24 mouse cellular contexts compared by ENCODE assay signal in the genomic region with DNA sequence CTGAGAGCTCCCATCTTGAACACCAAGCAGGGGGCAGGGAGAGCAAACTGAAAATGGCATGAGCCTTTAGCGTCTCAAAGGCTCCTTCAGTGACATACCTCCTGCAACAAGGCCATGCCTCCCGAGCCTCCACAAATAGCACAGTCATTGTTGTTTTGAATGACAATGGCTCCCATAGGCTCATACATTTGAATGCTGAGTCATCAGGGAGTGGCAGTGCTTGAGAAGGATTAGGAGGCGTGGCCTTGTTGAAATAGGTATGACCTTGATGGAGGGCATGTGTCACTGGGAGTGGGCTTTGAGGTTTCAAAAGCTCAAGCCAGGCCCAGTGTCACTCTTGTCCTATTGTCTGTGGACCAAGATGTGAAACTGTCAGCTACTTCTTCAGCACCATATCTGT.
A peak's percentile ranks its signal among the peaks of the same experiment; 100 is the strongest.
DNase-seq lines count a peak whose midpoint lies in the region; ATAC-seq lines count a peak whose summit lies in the region.
"Had no signal": no experiment of that assay in that cellular context is flagged by ENCODE, and none has a peak within 500 bp of the region (broad histone marks: within the 10 kb centered on the region; RNA-seq: fewer than 3 reads in every experiment).

No protein-coding gene starts in this region.

- H3K4me1 ChIP-seq in midbrain, embryonic 11.5 days (ENCODE audit: control insufficient read depth, insufficient read depth, low read length), result no peaks in the 10 kb centered on the region
- no peaks in the 10 kb centered on the region for H3K4me1 ChIP-seq in midbrain, embryonic 15.5 days
- H3K4me1 ChIP-seq in liver, embryonic 11.5 days (replicated peaks; ENCODE audit: control insufficient read depth, insufficient read depth, low read length), result no peaks in the 10 kb centered on the region

- H3K9ac ChIP-seq in midbrain, embryonic 11.5 days (ENCODE audit: low read length), result no peak overlapping the region
- H3K9ac ChIP-seq in midbrain, embryonic 15.5 days, result no peak overlapping the region
- no peak overlapping the region for H3K9ac ChIP-seq in liver, embryonic 11.5 days (ENCODE audit: low read depth, low read length)
- H3K9ac ChIP-seq: embryonic facial prominence, embryonic 13.5 days; forebrain, embryonic 12.5 days; forebrain, embryonic 15.5 days; hindbrain, embryonic 12.5 days; hindbrain, embryonic 15.5 days had no signal

- H3K4me2 ChIP-seq in midbrain, embryonic 11.5 days, result no peak overlapping the region
- H3K4me2 ChIP-seq in midbrain, embryonic 15.5 days, result no peak overlapping the region
- H3K4me2 ChIP-seq in liver, embryonic 11.5 days, result no peak overlapping the region
- H3K4me2 ChIP-seq: embryonic facial prominence, embryonic 13.5 days; forebrain, embryonic 12.5 days; forebrain, embryonic 15.5 days; heart, embryonic 11.5 days; hindbrain, embryonic 12.5 days; hindbrain, embryonic 15.5 days had no signal

- DNase-seq in midbrain, embryonic 11.5 days (ENCODE audit: low spot score, missing footprints), result peak; percentile 54
- peak; percentile 83 for DNase-seq in ES-CJ7 (ENCODE audit: low read depth, low spot score)
- peak; percentile 77 for DNase-seq in ZHBTc4 (ENCODE audit: low read depth, low spot score)
- no peak for DNase-seq in liver, embryonic 11.5 days (ENCODE audit: low spot score)
- DNase-seq in retina, embryonic 14.5 days (ENCODE audit: low spot score), result no peak
- DNase-seq: adrenal gland, adult 8-10 months; adrenal gland, postnatal 25 days; cerebellum, adult 11-12 months; cerebellum, adult 8-10 months; cerebellum, postnatal 10 days; cerebellum, postnatal 36 days; embryo, embryonic 11 days; gastrocnemius, postnatal 10 days; heart, adult 11 months had no signal

- H3K4me3 ChIP-seq in midbrain, embryonic 11.5 days (ENCODE audit: low read depth, low read length), result no peak overlapping the region
- no peak overlapping the region for H3K4me3 ChIP-seq in midbrain, embryonic 15.5 days
- H3K4me3 ChIP-seq in liver, embryonic 11.5 days (ENCODE audit: low read depth, low read length), result no peak overlapping the region
- H3K4me3 ChIP-seq: embryonic facial prominence, embryonic 10.5 days; embryonic facial prominence, embryonic 13.5 days; erythroblast, embryonic 14.5 days; forebrain, embryonic 12.5 days; forebrain, embryonic 15.5 days; hindbrain, embryonic 12.5 days; hindbrain, embryonic 15.5 days had no signal

- no peaks in the 10 kb centered on the region for H3K9me3 ChIP-seq in midbrain, embryonic 11.5 days (ENCODE audit: control insufficient read depth, low read length)
- H3K9me3 ChIP-seq in midbrain, embryonic 15.5 days, result no peaks in the 10 kb centered on the region
- peaks cover 4% of the 10 kb centered on the region; the same call in 1 of the 2 replicates for H3K9me3 ChIP-seq in liver, embryonic 11.5 days (ENCODE audit: control insufficient read depth, low read length)
- H3K9me3 ChIP-seq: embryonic facial prominence, embryonic 10.5 days; embryonic facial prominence, embryonic 13.5 days; forebrain, embryonic 12.5 days; forebrain, embryonic 15.5 days; hindbrain, embryonic 15.5 days had no signal

- no peaks in the 10 kb centered on the region for H3K27me3 ChIP-seq in midbrain, embryonic 11.5 days (ENCODE audit: control insufficient read depth, insufficient read depth, low read length)
- no peaks in the 10 kb centered on the region for H3K27me3 ChIP-seq in midbrain, embryonic 15.5 days (replicated peaks)
- H3K27me3 ChIP-seq in liver, embryonic 11.5 days (replicated peaks; ENCODE audit: control insufficient read depth, insufficient read depth, low read length), result no peaks in the 10 kb centered on the region
- H3K27me3 ChIP-seq: embryonic facial prominence, embryonic 13.5 days; forebrain, embryonic 12.5 days; forebrain, embryonic 15.5 days; hindbrain, embryonic 12.5 days; hindbrain, embryonic 15.5 days had no signal

- H3K27ac ChIP-seq in midbrain, embryonic 11.5 days (ENCODE audit: low read depth, low read length), result no peak overlapping the region
- no peak overlapping the region for H3K27ac ChIP-seq in midbrain, embryonic 15.5 days
- no peak overlapping the region for H3K27ac ChIP-seq in liver, embryonic 11.5 days (ENCODE audit: low read depth, low read length)
- H3K27ac ChIP-seq: embryonic facial prominence, embryonic 10.5 days; embryonic facial prominence, embryonic 13.5 days; forebrain, embryonic 12.5 days; forebrain, embryonic 15.5 days; hindbrain, embryonic 12.5 days; hindbrain, embryonic 15.5 days had no signal

- H3K36me3 ChIP-seq in midbrain, embryonic 11.5 days (ENCODE audit: control insufficient read depth, insufficient read depth, low read length), result no peaks in the 10 kb centered on the region
- no peaks in the 10 kb centered on the region for H3K36me3 ChIP-seq in midbrain, embryonic 15.5 days (replicated peaks)
- H3K36me3 ChIP-seq in liver, embryonic 11.5 days (ENCODE audit: control insufficient read depth, insufficient read depth, low read length), result no peaks in the 10 kb centered on the region
- H3K36me3 ChIP-seq: embryonic facial prominence, embryonic 13.5 days; forebrain, embryonic 15.5 days; hindbrain, embryonic 12.5 days; hindbrain, embryonic 15.5 days had no signal

- WGBS in midbrain, embryonic 11.5 days, result 86% methylated on average over 3 of the region's 3 CpGs
- WGBS in midbrain, embryonic 15.5 days, result 77% methylated on average over 3 of the region's 3 CpGs
- 87% methylated on average over 3 of the region's 3 CpGs for WGBS in liver, embryonic 11.5 days

- ATAC-seq in midbrain, embryonic 11.5 days (ENCODE audit: low FRiP score), result no peak
- ATAC-seq in midbrain, embryonic 15.5 days (replicated peaks), result no peak
- no peak for ATAC-seq in liver, embryonic 11.5 days (replicated peaks; ENCODE audit: low FRiP score)
- ATAC-seq: forebrain, embryonic 15.5 days; intestine, postnatal 0 days had no signal

Comparison
In these comparisons a context has a peak if more than half of its experiments do, and no peak if none do; other contexts are left out.
1. DNase-seq: peak in midbrain, embryonic 11.5 days (single experiment), ES-CJ7 (single experiment) and ZHBTc4 (single experiment); none in liver, embryonic 11.5 days (single experiment) and retina, embryonic 14.5 days (single experiment).